Mouse (Mus musculus) lung, postnatal 0 days (tissue): ENCODE data around the gene Acadm. TPM values are rescaled to one million over a fixed set of nuclear protein-coding genes. Genes with fewer than 3 reads are reported as not detected.

Source experiments
- ATAC-seq: fragments of 200-750 bp; cut with Nextera tagmentation; 2 replicates; pipeline ENCODE4 v1.8.0; 2017; ENCODE audit warnings: moderate library complexity
- DNase-seq: peaks from one replicate; pipeline ENCODE4 v3.0.0-alpha.2; 2016; ENCODE audit warnings: low spot score
- H3K27ac ChIP-seq: fragments of 300-500 bp; sonication (generic); 2 replicates; pipeline ENCODE4 v1.5.1; 2014; ENCODE audit warnings: antibody characterized with exemption, mild to moderate bottlenecking, low read length, mixed read lengths
- H3K27me3 ChIP-seq: fragments of 300-500 bp; sonication (generic); replicated peaks from 2 replicates; pipeline ENCODE4 v1.6.1; 2014; ENCODE audit warnings: low read length, mixed read lengths; ENCODE audit not compliant: insufficient read depth
- H3K36me3 ChIP-seq: fragments of 300-500 bp; sonication (generic); 2 replicates; pipeline ENCODE4 v1.6.1; 2014; ENCODE audit warnings: low read length, mixed read lengths; ENCODE audit not compliant: insufficient read depth
- H3K4me1 ChIP-seq: fragments of 300-500 bp; sonication (generic); 2 replicates; pipeline ENCODE4 v1.6.1; 2014; ENCODE audit warnings: antibody characterized with exemption, low read depth, low read length, mixed read lengths; ENCODE audit not compliant: insufficient read depth
- H3K4me2 ChIP-seq: fragments of 300-500 bp; sonication (generic); replicated peaks from 2 replicates; pipeline ENCODE4 v1.6.1; 2014; ENCODE audit warnings: low read depth, mild to moderate bottlenecking, low read length, moderate library complexity, mixed read lengths
- H3K4me3 ChIP-seq: fragments of 300-500 bp; sonication (generic); 2 replicates; pipeline ENCODE4 v1.5.1; 2014; ENCODE audit warnings: low read depth, low read length
- H3K9ac ChIP-seq: fragments of 300-500 bp; sonication (generic); replicated peaks from 2 replicates; pipeline ENCODE4 v1.6.1; 2014; ENCODE audit warnings: low read depth, mild to moderate bottlenecking
- H3K9me3 ChIP-seq: fragments of 300-500 bp; sonication (generic); 2 replicates; pipeline ENCODE4 v1.6.1; 2016; ENCODE audit warnings: low read length, mixed read lengths
- CTCF ChIP-seq: IDR thresholded peaks from 2 replicates; pipeline ENCODE4 v1.5.1; 2016; ENCODE audit warnings: antibody characterized with exemption, mild to moderate bottlenecking
- EP300 ChIP-seq: IDR thresholded peaks from 2 replicates; pipeline ENCODE4 v1.6.1; 2016; ENCODE audit warnings: antibody characterized with exemption, mild to moderate bottlenecking, control low read depth
- WGBS: fragments of 180-500 bp; shearing (Covaris S2); extraction: QIAGEN DNeasy Blood & Tissue Kit; methylation state at CpG from one replicate; pipeline ENCODE4 v1.1.7; 2014; 5-methylcytosine and 5-hydroxymethylcytosine counted together
- polyA plus RNA-seq: library from polyadenylated mRNA; unstranded; fragments of >200 nt; fragmentation: Nextera tagmentation; extraction: Ambion mirVana; gene quantifications from 2 replicates; pipeline ENCODE4 v1.2.1, GENCODE M21; 2015

Gene Acadm
- polyA plus RNA-seq, 1 experiment from 2014 or later = 68.9 TPM

GRCm38 (mm10) chr3:153917200-153917599 lies 27.2 kb downstream of the Acadm start:
- Histone ChIP-seq H3K36me3 (no peaks in the 10 kb centered on the region), H3K9ac (no peak overlapping the region), H3K4me3 (no peak overlapping the region), H3K9me3 (no peaks in the 10 kb centered on the region), H3K4me2 (no peak overlapping the region), H3K4me1 (peaks cover 4% of the 10 kb centered on the region; the same call in 1 of the 2 replicates), H3K27ac (no peak overlapping the region), H3K27me3 (no peaks in the 10 kb centered on the region)
- TF ChIP-seq CTCF = no peak
- no peak for TF ChIP-seq EP300
- DNase-seq (peak; percentile 26), ATAC-seq (no peak)
- 11% methylated on average over 1 of the region's 1 CpGs for WGBS

- Histone ChIP-seq H3K4me1 (peaks cover 16% of the 10 kb centered on the region; the same call in 1 of the 2 replicates), H3K27me3 (no peaks in the 10 kb centered on the region), H3K4me3 (peak overlapping the region; percentile 79), H3K4me2 (peak overlapping the region; percentile 74), H3K36me3 (peaks cover 13% of the 10 kb centered on the region), H3K9me3 (no peaks in the 10 kb centered on the region), H3K9ac (peak overlapping the region; percentile 60; the same call in 1 of the 2 replicates), H3K27ac (peak overlapping the region; percentile 86)
- 26% methylated on average over 6 of the region's 6 CpGs for WGBS
- ATAC-seq (no peak), DNase-seq (no peak)
- peak; percentile 3; the same call in 1 of the 2 replicates for TF ChIP-seq CTCF
- TF ChIP-seq EP300 = no peak
Observed at GRCm38 (mm10) chr3:153913510-153914243, 30.8 kb downstream of the Acadm start.

- DNase-seq (peak; percentile 95), ATAC-seq (peak; percentile 98)
- Histone ChIP-seq H3K27me3 (no peaks in the 10 kb centered on the region), H3K36me3 (peaks cover 21% of the 10 kb centered on the region), H3K9ac (peak within 1 kb of the TSS; percentile 80), H3K27ac (peak within 1 kb of the TSS; percentile 86), H3K4me3 (peak within 1 kb of the TSS; percentile 79), H3K4me2 (peak within 1 kb of the TSS; percentile 74), H3K9me3 (no peaks in the 10 kb centered on the region), H3K4me1 (peaks cover 16% of the 10 kb centered on the region; the same call in 1 of the 2 replicates)
- WGBS = 1% methylated on average over 61 of the region's 65 CpGs
- no peak; the same call in 1 of the 2 replicates for TF ChIP-seq CTCF
- peak; percentile 60 for TF ChIP-seq EP300
Observed at GRCm38 (mm10) chr3:153912546-153913509, 31.6 kb downstream of the Acadm start, which contains the start of gene Rabggtb. Gene Rabggtb, minus strand, starts transcription at chr3:153913009.

DNA sequence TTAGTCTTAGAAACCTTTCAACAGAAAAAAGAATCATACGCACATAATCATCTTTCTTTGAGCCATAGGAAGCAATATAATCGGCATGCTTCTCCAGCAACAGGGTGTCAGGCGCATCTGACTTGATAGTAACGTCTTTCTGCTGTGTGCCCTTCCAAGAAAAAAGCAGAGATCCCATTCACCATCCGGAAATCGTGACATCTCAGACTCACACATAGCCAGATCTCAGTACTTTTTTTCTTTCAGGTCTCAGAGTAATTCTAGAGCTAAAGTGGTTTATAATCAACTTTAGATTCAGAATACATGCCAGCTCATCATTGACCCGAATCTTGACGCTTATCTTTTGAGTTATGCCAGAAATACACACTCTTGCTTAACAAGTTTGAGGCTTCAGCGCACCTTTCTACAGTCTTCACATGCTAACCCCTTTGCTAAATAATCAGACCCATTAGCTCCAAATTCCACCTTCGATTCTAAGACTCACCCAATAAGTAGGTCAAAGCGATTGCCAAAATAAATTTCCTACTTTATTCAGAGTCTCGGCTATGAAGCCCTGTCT lies 32.5 kb downstream of the Acadm start:
- DNase-seq (peak; percentile 27), ATAC-seq (no peak)
- Histone ChIP-seq H3K27ac (peak overlapping the region; percentile 86), H3K9me3 (no peaks in the 10 kb centered on the region), H3K4me3 (peak overlapping the region; percentile 79), H3K4me2 (peak overlapping the region; percentile 74), H3K27me3 (no peaks in the 10 kb centered on the region), H3K9ac (peak overlapping the region; percentile 80), H3K36me3 (peaks cover 23% of the 10 kb centered on the region), H3K4me1 (peaks cover 16% of the 10 kb centered on the region; the same call in 1 of the 2 replicates)
- 2% methylated on average over 12 of the region's 12 CpGs for whole genome bisulfite sequencing
- TF ChIP-seq EP300 = no peak
- TF ChIP-seq CTCF = no peak

- 28% methylated on average over 8 of the region's 8 CpGs for WGBS
- no peak for DNase-seq
- peak overlapping the region; percentile 23; the same call in 1 of the 2 replicates for H3K9ac ChIP-seq
Observed at GRCm38 (mm10) chr3:153911197-153911881, 33.1 kb downstream of the Acadm start.

More at GRCm38 (mm10) chr3:153911197-153911881, 33.1 kb downstream of the Acadm start:
- ATAC-seq = no peak
- Histone ChIP-seq H3K27ac (no peak overlapping the region), H3K4me2 (peak overlapping the region; percentile 74), H3K27me3 (no peaks in the 10 kb centered on the region), H3K4me1 (peaks cover 16% of the 10 kb centered on the region; the same call in 1 of the 2 replicates), H3K9me3 (no peaks in the 10 kb centered on the region), H3K36me3 (peaks cover 29% of the 10 kb centered on the region), H3K4me3 (peak overlapping the region; percentile 79)
- TF ChIP-seq CTCF = no peak
- TF ChIP-seq EP300 = no peak
